Mouse (Mus musculus) hindlimb bud, embryonic 11.5 days (tissue): Measurements from ENCODE around the gene Tns1.
A peak's percentile ranks its signal among the peaks of the same experiment; 100 is the strongest.

ENCODE experiments used
- DNase-seq: peaks from one replicate; pipeline ENCODE4 v3.0.0-alpha.2; 2012; ENCODE audit warnings: low read depth, low spot score; ENCODE audit errors: extremely low spot score

The Tns1 gene

GRCm38 (mm10) chr1:74091611-74092224 is 32.5 kb downstream of the Tns1 start:
- DNase-seq, result peak; percentile 70

- DNase-seq, result no peak
These were observed 33.1 kb downstream of the Tns1 start for GRCm38 (mm10) chr1:74091138-74091537.

- no peak for DNase-seq
These were observed 33.9 kb downstream of the Tns1 start for GRCm38 (mm10) chr1:74090329-74090728.

- DNase-seq, result no peak
These were observed 35.7 kb downstream of the Tns1 start for GRCm38 (mm10) chr1:74088569-74088968.

GRCm38 (mm10) chr1:74085566-74085965 is 38.7 kb downstream of the Tns1 start:
- DNase-seq, result no peak

- DNase-seq, result no peak
These were observed 39.5 kb downstream of the Tns1 start for GRCm38 (mm10) chr1:74084752-74085151.

- no peak for DNase-seq
These were observed 40.1 kb downstream of the Tns1 start for GRCm38 (mm10) chr1:74084065-74084705.

- no peak for DNase-seq
These were observed 41.3 kb downstream of the Tns1 start for GRCm38 (mm10) chr1:74082841-74083463.

- DNase-seq, result no peak
These were observed 42.7 kb downstream of the Tns1 start for GRCm38 (mm10) chr1:74081573-74081989.

- peak; percentile 89 for DNase-seq
These were observed 46.9 kb downstream of the Tns1 start for GRCm38 (mm10) chr1:74077353-74077752.

- no peak for DNase-seq
These were observed 48.0 kb downstream of the Tns1 start for GRCm38 (mm10) chr1:74076230-74076629.

GRCm38 (mm10) chr1:74074693-74075485 is 49.4 kb downstream of the Tns1 start:
- no peak for DNase-seq

- no peak for DNase-seq
These were observed 50.5 kb downstream of the Tns1 start for GRCm38 (mm10) chr1:74073791-74074190.

GRCm38 (mm10) chr1:74070745-74071144 is 53.5 kb downstream of the Tns1 start:
- DNase-seq, result no peak

GRCm38 (mm10) chr1:74070001-74070551 is 54.2 kb downstream of the Tns1 start:
- DNase-seq, result no peak

GRCm38 (mm10) chr1:74069085-74069835 is 55.0 kb downstream of the Tns1 start:
- DNase-seq, result no peak

GRCm38 (mm10) chr1:74068366-74069084 is 55.7 kb downstream of the Tns1 start:
- DNase-seq, result no peak

- no peak for DNase-seq
These were observed 56.4 kb downstream of the Tns1 start for GRCm38 (mm10) chr1:74067866-74068265.

GRCm38 (mm10) chr1:74066576-74066975 is 57.7 kb downstream of the Tns1 start:
- no peak for DNase-seq

- DNase-seq, result no peak
These were observed 58.2 kb downstream of the Tns1 start for GRCm38 (mm10) chr1:74066061-74066460.
